Mouse (Mus musculus): Measurements from ENCODE around the gene Bsg. TPM values are rescaled to one million over a fixed set of nuclear protein-coding genes. Genes with fewer than 3 reads are reported as not detected.

Bsg gene
- polyA plus RNA-seq, 1 experiment from 2014 or later, result 376 TPM

Other genes with a start within 250 kb of the Bsg start
- gene Vmn2r83, start 235.8 kb upstream of the Bsg start, polyA plus RNA-seq (2015; fragmentation: Nextera tagmentation; extraction: Ambion mirVana), result not detected in 2 replicates
- 3.3 and 4.2 TPM in 2 replicates for gene Plpp2, start 170.7 kb upstream of the Bsg start, polyA plus RNA-seq (2015; fragmentation: Nextera tagmentation; extraction: Ambion mirVana)
- gene Mier2, start 149.3 kb upstream of the Bsg start, polyA plus RNA-seq (2015; fragmentation: Nextera tagmentation; extraction: Ambion mirVana), result 32.4 and 32.7 TPM in 2 replicates
- gene Theg, start 117.2 kb upstream of the Bsg start, polyA plus RNA-seq (2015; fragmentation: Nextera tagmentation; extraction: Ambion mirVana), result not detected in 2 replicates
- gene C2cd4c, start 90.5 kb upstream of the Bsg start, polyA plus RNA-seq (2015; fragmentation: Nextera tagmentation; extraction: Ambion mirVana), result not detected in 2 replicates
- gene Shc2, start 66.6 kb upstream of the Bsg start, polyA plus RNA-seq (2015; fragmentation: Nextera tagmentation; extraction: Ambion mirVana), result 0.24 and 0.26 TPM in 2 replicates
- 0.10 TPM in 1 of 2 replicates, not detected in the other for gene Odf3l2, start 58.8 kb upstream of the Bsg start, polyA plus RNA-seq (2015; fragmentation: Nextera tagmentation; extraction: Ambion mirVana)
- 2.4 and 3.4 TPM in 2 replicates for gene Madcam1, start 39.9 kb upstream of the Bsg start, polyA plus RNA-seq (2015; fragmentation: Nextera tagmentation; extraction: Ambion mirVana)
- gene Tpgs1, start 35.1 kb upstream of the Bsg start, polyA plus RNA-seq (2015; fragmentation: Nextera tagmentation; extraction: Ambion mirVana), result 56.0 and 58.2 TPM in 2 replicates
- gene Cdc34, start 22.3 kb upstream of the Bsg start, polyA plus RNA-seq (2015; fragmentation: Nextera tagmentation; extraction: Ambion mirVana), result 138 and 141 TPM in 2 replicates
- gene Gzmm, start 15.5 kb upstream of the Bsg start, polyA plus RNA-seq (2015; fragmentation: Nextera tagmentation; extraction: Ambion mirVana), result 0.35 and 0.48 TPM in 2 replicates
- 0.05 TPM in 1 of 2 replicates, not detected in the other for gene Hcn2, start 12.1 kb downstream of the Bsg start, polyA plus RNA-seq (2015; fragmentation: Nextera tagmentation; extraction: Ambion mirVana)
- gene Polrmt, start 42.1 kb downstream of the Bsg start, polyA plus RNA-seq (2015; fragmentation: Nextera tagmentation; extraction: Ambion mirVana), result 35.2 and 39.5 TPM in 2 replicates
- 0.23 TPM in 1 of 2 replicates, not detected in the other for gene Fgf22, start 50.6 kb downstream of the Bsg start, polyA plus RNA-seq (2015; fragmentation: Nextera tagmentation; extraction: Ambion mirVana)
- 74.1 and 80.0 TPM in 2 replicates for gene Rnf126, start 62.5 kb downstream of the Bsg start, polyA plus RNA-seq (2015; fragmentation: Nextera tagmentation; extraction: Ambion mirVana)
- 5.4 and 6.0 TPM in 2 replicates for gene Fstl3, start 72.8 kb downstream of the Bsg start, polyA plus RNA-seq (2015; fragmentation: Nextera tagmentation; extraction: Ambion mirVana)
- gene Prss57, start 86.5 kb downstream of the Bsg start, polyA plus RNA-seq (2015; fragmentation: Nextera tagmentation; extraction: Ambion mirVana), result 31.6 and 32.5 TPM in 2 replicates
- 50.5 and 51.3 TPM in 2 replicates for gene Palm, start 89.1 kb downstream of the Bsg start, polyA plus RNA-seq (2015; fragmentation: Nextera tagmentation; extraction: Ambion mirVana)
- 7.5 and 10.5 TPM in 2 replicates for gene Misp, start 116.5 kb downstream of the Bsg start, polyA plus RNA-seq (2015; fragmentation: Nextera tagmentation; extraction: Ambion mirVana)
- gene Ptbp1, start 149.9 kb downstream of the Bsg start, polyA plus RNA-seq (2015; fragmentation: Nextera tagmentation; extraction: Ambion mirVana), result 217 and 246 TPM in 2 replicates
- gene Prtn3, start 170.0 kb downstream of the Bsg start, polyA plus RNA-seq (2015; fragmentation: Nextera tagmentation; extraction: Ambion mirVana), result 1.7 TPM in 2 replicates
- gene Plppr3, start 170.1 kb downstream of the Bsg start, polyA plus RNA-seq (2015; fragmentation: Nextera tagmentation; extraction: Ambion mirVana), result 3.3 and 3.4 TPM in 2 replicates
- gene Elane, start 181.8 kb downstream of the Bsg start, polyA plus RNA-seq (2015; fragmentation: Nextera tagmentation; extraction: Ambion mirVana), result 0.30 and 0.74 TPM in 2 replicates
- gene Cfd, start 186.4 kb downstream of the Bsg start, polyA plus RNA-seq (2015; fragmentation: Nextera tagmentation; extraction: Ambion mirVana), result 4.2 TPM in 1 of 2 replicates, not detected in the other
- gene Med16, start 204.4 kb downstream of the Bsg start, polyA plus RNA-seq (2015; fragmentation: Nextera tagmentation; extraction: Ambion mirVana), result 32.6 and 39.1 TPM in 2 replicates
- gene Gm26602, start 206.4 kb downstream of the Bsg start, polyA plus RNA-seq (2015; fragmentation: Nextera tagmentation; extraction: Ambion mirVana), result 5.3 and 15.5 TPM in 2 replicates
- gene Kiss1r, start 212.5 kb downstream of the Bsg start, polyA plus RNA-seq (2015; fragmentation: Nextera tagmentation; extraction: Ambion mirVana), result 0.48 and 1.2 TPM in 2 replicates
- 129 and 131 TPM in 2 replicates for gene R3hdm4, start 216.7 kb downstream of the Bsg start, polyA plus RNA-seq (2015; fragmentation: Nextera tagmentation; extraction: Ambion mirVana)
- 3.7 TPM in 2 replicates for gene Arid3a, start 222.6 kb downstream of the Bsg start, polyA plus RNA-seq (2015; fragmentation: Nextera tagmentation; extraction: Ambion mirVana)